Mouse (Mus musculus): ENCODE measurements at regions not wholly inside any gene's neighbourhood (a gene's known extent, or its start where the extent isn't known, plus 50 kb on each side); places are given as distances from the start of the nearest gene placed in this dataset.

DNA sequence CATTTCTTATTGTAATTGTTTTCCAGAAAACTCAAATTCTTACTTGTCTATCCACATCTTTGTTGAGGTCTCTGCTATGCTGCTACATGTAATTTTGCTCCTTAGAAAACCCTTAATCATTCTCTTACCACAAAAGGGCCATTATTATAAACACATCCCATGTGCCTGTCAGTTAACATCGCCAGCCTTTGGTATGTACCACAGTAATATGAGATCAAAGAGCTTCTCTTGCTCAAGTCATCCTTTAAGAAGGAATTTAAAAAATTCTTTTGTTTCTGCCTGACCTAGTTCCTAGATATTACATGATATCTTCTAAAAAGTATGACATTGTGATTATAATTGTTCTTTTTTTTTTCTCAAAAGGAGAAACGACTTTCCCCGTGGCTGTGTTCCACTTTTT lies 100.7 kb downstream of the Gm9733 start:
- no peaks in the 10 kb centered on the region for H3K9me3 ChIP-seq (ENCODE audit: low read length)
- H3K4me2 ChIP-seq (replicated peaks; ENCODE audit: low read depth, low read length), result no peak overlapping the region
- no peaks in the 10 kb centered on the region for H3K4me1 ChIP-seq (ENCODE audit: insufficient read depth, low read depth, low read length)
- DNase-seq (ENCODE audit: low spot score), result no peak
- no peaks in the 10 kb centered on the region for H3K36me3 ChIP-seq (ENCODE audit: insufficient read depth, low read length)
- no peak overlapping the region for H3K9ac ChIP-seq (replicated peaks; ENCODE audit: low read depth)
- no peak overlapping the region for H3K4me3 ChIP-seq (ENCODE audit: low read depth, low read length)
- WGBS, result 31% methylated on average over 3 of the region's 3 CpGs
- TF ChIP-seq EP300 (IDR thresholded peaks at IDR 0.05), result no peak
- no peak for TF ChIP-seq CTCF (IDR thresholded peaks at IDR 0.05)
- no peaks in the 10 kb centered on the region for H3K27me3 ChIP-seq (replicated peaks; ENCODE audit: insufficient read depth, low read length)
- no peak for ATAC-seq
- H3K27ac ChIP-seq (ENCODE audit: low read length), result no peak overlapping the region

GRCm38 (mm10) chr3:15237817-15238432 lies 94.2 kb downstream of the Gm9733 start:
- TF ChIP-seq EP300 (IDR thresholded peaks at IDR 0.05), result no peak
- TF ChIP-seq CTCF (IDR thresholded peaks at IDR 0.05), result no peak
- Histone ChIP-seq H3K27me3 (replicated peaks; ENCODE audit: insufficient read depth, low read length) (no peaks in the 10 kb centered on the region), H3K27ac (ENCODE audit: low read length) (no peak overlapping the region), H3K9me3 (ENCODE audit: low read length) (no peaks in the 10 kb centered on the region), H3K4me1 (ENCODE audit: insufficient read depth, low read depth, low read length) (no peaks in the 10 kb centered on the region), H3K4me3 (ENCODE audit: low read depth, low read length) (no peak overlapping the region), H3K4me2 (replicated peaks; ENCODE audit: low read depth, low read length) (no peak overlapping the region), H3K9ac (replicated peaks; ENCODE audit: low read depth) (no peak overlapping the region), H3K36me3 (ENCODE audit: insufficient read depth, low read length) (no peaks in the 10 kb centered on the region)
- 66% methylated on average over 5 of the region's 5 CpGs for WGBS
- DNase-seq (ENCODE audit: low spot score), result no peak
- ATAC-seq, result no peak

GRCm38 (mm10) chr3:15242388-15242787 lies 89.7 kb downstream of the Gm9733 start:
- Histone ChIP-seq H3K36me3 (ENCODE audit: insufficient read depth, low read length) (no peaks in the 10 kb centered on the region), H3K27me3 (replicated peaks; ENCODE audit: insufficient read depth, low read length) (no peaks in the 10 kb centered on the region), H3K4me2 (replicated peaks; ENCODE audit: low read depth, low read length) (no peak overlapping the region), H3K4me3 (ENCODE audit: low read depth, low read length) (no peak overlapping the region), H3K9ac (replicated peaks; ENCODE audit: low read depth) (no peak overlapping the region), H3K9me3 (ENCODE audit: low read length) (no peaks in the 10 kb centered on the region), H3K27ac (ENCODE audit: low read length) (no peak overlapping the region), H3K4me1 (ENCODE audit: insufficient read depth, low read depth, low read length) (no peaks in the 10 kb centered on the region)
- TF ChIP-seq CTCF (IDR thresholded peaks at IDR 0.05) (no peak), EP300 (IDR thresholded peaks at IDR 0.05) (no peak)
- ATAC-seq (no peak), DNase-seq (ENCODE audit: low spot score) (no peak)

DNA sequence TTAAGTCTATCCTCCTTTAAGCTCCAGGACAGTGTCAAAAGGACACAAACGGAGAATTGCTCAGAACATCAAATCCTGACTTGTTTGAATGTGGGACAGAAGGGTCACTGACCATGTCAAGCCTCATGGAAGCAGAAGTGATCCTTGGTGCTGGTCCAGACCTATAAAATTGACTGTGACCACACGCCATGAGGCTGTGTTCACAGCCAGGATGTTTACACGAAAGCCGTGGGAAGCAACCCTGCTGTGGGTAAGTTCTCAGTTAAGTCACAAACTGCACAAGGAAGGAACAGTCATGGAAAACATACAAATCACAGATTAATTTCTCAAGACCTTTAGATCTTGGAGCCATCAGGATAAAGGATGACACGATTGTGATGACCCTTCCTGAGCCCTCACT lies 88.5 kb downstream of the Gm9733 start:
- H3K4me1 ChIP-seq (ENCODE audit: insufficient read depth, low read depth, low read length), result no peaks in the 10 kb centered on the region
- ATAC-seq (peak; percentile 50), DNase-seq (ENCODE audit: low spot score) (peak; percentile 21)
- no peaks in the 10 kb centered on the region for H3K36me3 ChIP-seq (ENCODE audit: insufficient read depth, low read length)
- H3K9ac ChIP-seq (replicated peaks; ENCODE audit: low read depth), result no peak overlapping the region
- TF ChIP-seq CTCF (IDR thresholded peaks at IDR 0.05), result no peak
- 0 out of 2 replicates have a peak, but pooled peaks have one; percentile 9 for TF ChIP-seq EP300 (IDR thresholded peaks at IDR 0.05)
- no peaks in the 10 kb centered on the region for H3K27me3 ChIP-seq (replicated peaks; ENCODE audit: insufficient read depth, low read length)
- 43% methylated on average over 5 of the region's 5 CpGs for WGBS
- H3K4me3 ChIP-seq (ENCODE audit: low read depth, low read length), result no peak overlapping the region
- no peak overlapping the region for H3K4me2 ChIP-seq (replicated peaks; ENCODE audit: low read depth, low read length)
- H3K9me3 ChIP-seq (ENCODE audit: low read length), result no peaks in the 10 kb centered on the region
- H3K27ac ChIP-seq (ENCODE audit: low read length), result no peak overlapping the region

DNA sequence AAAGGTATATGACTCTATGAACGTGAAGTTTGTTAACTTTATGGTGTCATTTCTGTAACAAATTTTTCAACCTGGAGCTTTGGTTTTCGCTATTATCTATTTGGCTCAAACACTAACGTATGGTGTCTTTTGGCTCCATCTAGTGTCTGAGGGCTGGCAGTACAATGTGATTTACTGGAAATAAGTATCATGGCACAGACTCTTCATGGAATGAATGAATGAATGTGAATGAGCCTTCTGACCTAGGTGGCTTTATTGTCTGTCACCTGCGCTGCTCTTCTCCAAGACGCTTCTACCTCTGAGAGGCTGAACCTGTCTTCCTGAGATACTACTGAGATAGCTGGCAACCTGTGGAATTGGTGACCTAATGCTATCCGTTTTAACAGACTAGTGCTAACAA lies 87.1 kb downstream of the Gm9733 start:
- 21% methylated on average over 6 of the region's 6 CpGs for WGBS
- no peak overlapping the region for H3K9ac ChIP-seq (replicated peaks; ENCODE audit: low read depth)
- H3K4me1 ChIP-seq (ENCODE audit: insufficient read depth, low read depth, low read length), result no peaks in the 10 kb centered on the region
- peak; percentile 68 for DNase-seq (ENCODE audit: low spot score)
- TF ChIP-seq CTCF (IDR thresholded peaks at IDR 0.05) (peak; percentile 91), EP300 (IDR thresholded peaks at IDR 0.05) (no peak)
- no peak overlapping the region for H3K27ac ChIP-seq (ENCODE audit: low read length)
- no peak overlapping the region for H3K4me3 ChIP-seq (ENCODE audit: low read depth, low read length)
- H3K4me2 ChIP-seq (replicated peaks; ENCODE audit: low read depth, low read length), result no peak overlapping the region
- H3K9me3 ChIP-seq (ENCODE audit: low read length), result no peaks in the 10 kb centered on the region
- no peaks in the 10 kb centered on the region for H3K27me3 ChIP-seq (replicated peaks; ENCODE audit: insufficient read depth, low read length)
- ATAC-seq, result no peak
- H3K36me3 ChIP-seq (ENCODE audit: insufficient read depth, low read length), result no peaks in the 10 kb centered on the region
